Mouse (Mus musculus) A20 (cell line): ENCODE data around the gene Slc22a15.

Experiments
- DNase-seq: peaks from one replicate; pipeline ENCODE4 v3.0.0-alpha.2; 2011; ENCODE audit warnings: low read depth, low spot score

The Slc22a15 gene

GRCm38 (mm10) chr3:101923843-101924740 lies at the start of gene Slc22a15:
Gene Slc22a15 (minus strand): TSS chr3:101924453.
- peak; percentile 85 for DNase-seq

- DNase-seq, result no peak
These were observed 42.7 kb upstream of the Slc22a15 start for GRCm38 (mm10) chr3:101966825-101967558.

GRCm38 (mm10) chr3:101964352-101964751 lies 40.1 kb upstream of the Slc22a15 start:
- no peak for DNase-seq

- DNase-seq, result no peak
These were observed 39.2 kb upstream of the Slc22a15 start for GRCm38 (mm10) chr3:101963501-101963900.

GRCm38 (mm10) chr3:101961146-101961835 lies 37.0 kb upstream of the Slc22a15 start:
- DNase-seq, result no peak

- DNase-seq, result no peak
These were observed 33.8 kb upstream of the Slc22a15 start for GRCm38 (mm10) chr3:101958047-101958446.

GRCm38 (mm10) chr3:101953506-101953905 lies 29.3 kb upstream of the Slc22a15 start:
- DNase-seq, result no peak

GRCm38 (mm10) chr3:101952577-101952976 lies 28.3 kb upstream of the Slc22a15 start:
- DNase-seq, result no peak

- DNase-seq, result no peak
These were observed 24.3 kb upstream of the Slc22a15 start for GRCm38 (mm10) chr3:101948572-101948971.

- DNase-seq, result no peak
These were observed 23.0 kb upstream of the Slc22a15 start for GRCm38 (mm10) chr3:101947250-101947649.

- no peak for DNase-seq
These were observed 21.0 kb upstream of the Slc22a15 start for GRCm38 (mm10) chr3:101945257-101945656.

- DNase-seq, result no peak
These were observed 16.2 kb upstream of the Slc22a15 start for GRCm38 (mm10) chr3:101940418-101940817.

- no peak for DNase-seq
These were observed 15.6 kb upstream of the Slc22a15 start for GRCm38 (mm10) chr3:101939865-101940264.

GRCm38 (mm10) chr3:101939152-101939551 lies 14.9 kb upstream of the Slc22a15 start:
- no peak for DNase-seq

GRCm38 (mm10) chr3:101936369-101936768 lies 12.1 kb upstream of the Slc22a15 start:
- DNase-seq, result no peak

- no peak for DNase-seq
These were observed 9.6 kb upstream of the Slc22a15 start for GRCm38 (mm10) chr3:101933820-101934219.

GRCm38 (mm10) chr3:101929105-101929876 lies 5.0 kb upstream of the Slc22a15 start:
- no peak for DNase-seq

- no peak for DNase-seq
These were observed 2.4 kb upstream of the Slc22a15 start for GRCm38 (mm10) chr3:101926636-101927035.

- DNase-seq, result no peak
These were observed 1.4 kb upstream of the Slc22a15 start for GRCm38 (mm10) chr3:101925663-101926062.

GRCm38 (mm10) chr3:101922366-101922765 lies 1.9 kb downstream of the Slc22a15 start:
- DNase-seq, result no peak

- DNase-seq, result no peak
These were observed 5.7 kb downstream of the Slc22a15 start for GRCm38 (mm10) chr3:101918526-101918925.
